Mouse (Mus musculus) olfactory bulb, adult 2 months (tissue): ENCODE data around the gene Ldlrad3. TPM values are rescaled to one million over a fixed set of nuclear protein-coding genes. Genes with fewer than 3 reads are reported as not detected.

Experiments used
- H3K27ac ChIP-seq: fragments of 200-500 bp; 2 replicates; pipeline ENCODE4 v1.5.1; 2012; ENCODE audit warnings: low read depth, low read length; ENCODE audit not compliant: insufficient read depth
- H3K4me1 ChIP-seq: fragments of 200-500 bp; 2 replicates; pipeline ENCODE4 v1.6.1; 2012; ENCODE audit warnings: low read length; ENCODE audit not compliant: control insufficient read depth, insufficient read depth
- H3K4me3 ChIP-seq: fragments of 200-500 bp; 2 replicates; pipeline ENCODE4 v1.5.1; 2012; ENCODE audit warnings: mild to moderate bottlenecking, low read depth, low read length, moderate library complexity; ENCODE audit not compliant: insufficient read depth
- CTCF ChIP-seq: fragments of 200-500 bp; IDR thresholded peaks from 2 replicates; pipeline ENCODE4 v1.5.1; 2012; ENCODE audit warnings: low read depth, mild to moderate bottlenecking, low read length, moderate library complexity; ENCODE audit not compliant: insufficient read depth
- POLR2A ChIP-seq: fragments of 200-500 bp; IDR thresholded peaks from 2 replicates; pipeline ENCODE4 v1.6.1; 2012; ENCODE audit warnings: mild to moderate bottlenecking, low read depth, low read length, moderate library complexity; ENCODE audit not compliant: insufficient read depth
- WGBS: fragments of 180-500 bp; shearing (Covaris S2); methylation state at CpG from one replicate; pipeline ENCODE4 v1.1.7; 2018; 5-methylcytosine and 5-hydroxymethylcytosine counted together
- polyA plus RNA-seq: library from polyadenylated mRNA; stranded (reverse); fragments of >200 nt; gene quantifications from 2 replicates; pipeline ENCODE4 v1.2.4, GENCODE M21; 2012; ENCODE audit warnings: low replicate concordance; ENCODE audit not compliant: missing spikeins, insufficient read depth, insufficient read length

The Ldlrad3 gene
- polyA plus RNA-seq, 1 experiment, result not detected

DNA sequence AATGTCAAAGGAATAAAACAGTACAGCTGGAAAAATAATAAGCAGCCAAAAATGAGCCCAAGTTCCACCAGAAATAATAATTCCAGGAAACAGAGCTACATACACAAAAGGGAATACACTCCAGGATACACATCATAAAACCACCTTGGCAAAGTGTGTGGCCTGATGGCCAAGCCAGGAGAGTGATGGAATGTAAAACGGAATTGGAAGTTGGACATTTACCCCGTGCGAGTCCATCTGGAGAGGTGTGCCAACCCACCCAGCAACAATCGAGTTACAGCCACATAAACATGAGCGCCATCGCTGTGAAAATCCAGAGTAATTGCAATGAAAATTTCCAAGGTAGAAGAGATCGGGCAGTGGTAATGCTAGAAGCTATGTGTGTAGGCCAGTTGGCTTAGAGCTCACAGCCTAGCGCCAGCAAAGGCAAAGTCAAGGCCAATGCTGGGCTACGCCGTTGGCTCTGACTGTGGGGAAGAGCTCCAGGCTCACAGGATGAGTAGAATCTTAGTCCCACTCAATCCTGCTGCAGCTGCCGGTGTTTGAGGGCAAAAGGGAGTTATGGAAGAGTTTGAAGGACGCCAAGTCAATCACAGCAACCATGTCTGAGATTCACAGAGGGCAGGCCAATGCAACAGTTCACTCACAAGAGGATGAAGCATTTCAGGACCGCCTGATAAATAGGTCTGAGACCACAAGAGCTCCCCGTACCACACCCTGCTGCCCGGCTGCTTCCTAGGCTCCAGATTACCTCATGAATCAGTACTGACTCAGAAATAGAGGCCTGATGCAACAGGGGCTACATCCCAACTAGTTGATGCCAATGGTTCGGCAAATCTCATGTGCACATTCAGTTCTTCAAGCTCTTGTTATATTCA, 7.0 kb upstream of the Ldlrad3 start:
- WGBS, result 93% methylated on average over 16 of the region's 16 CpGs
- TF ChIP-seq CTCF (no peak), POLR2A (no peak)
- H3K27ac ChIP-seq, result no peak overlapping the region
- no peak overlapping the region for H3K4me3 ChIP-seq
- peaks cover 3% of the 10 kb centered on the region for H3K4me1 ChIP-seq

DNA sequence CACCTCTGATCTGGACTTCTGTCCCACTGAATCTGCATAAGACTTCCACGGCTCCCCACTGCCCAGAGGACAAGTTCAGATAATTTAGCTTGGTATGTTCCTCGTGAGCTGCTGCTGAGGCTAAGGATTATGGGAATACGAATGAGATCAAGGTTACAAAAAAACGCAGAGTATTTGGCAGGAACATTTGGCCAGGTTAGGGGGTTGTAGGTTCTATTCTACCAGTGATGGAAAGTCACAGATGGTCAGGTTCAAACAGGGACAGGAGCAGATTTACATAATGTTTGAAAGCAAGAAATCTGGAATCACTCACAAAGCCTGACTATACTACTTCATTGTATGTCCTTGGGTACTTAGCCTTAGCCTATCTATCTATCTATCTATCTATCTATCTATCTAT, 5.6 kb upstream of the Ldlrad3 start:
- H3K27ac ChIP-seq, result no peak overlapping the region
- TF ChIP-seq POLR2A, result no peak
- no peak for TF ChIP-seq CTCF
- WGBS, result 89% methylated on average over 4 of the region's 4 CpGs
- H3K4me1 ChIP-seq, result peaks cover 2% of the 10 kb centered on the region
- no peak overlapping the region for H3K4me3 ChIP-seq

DNA sequence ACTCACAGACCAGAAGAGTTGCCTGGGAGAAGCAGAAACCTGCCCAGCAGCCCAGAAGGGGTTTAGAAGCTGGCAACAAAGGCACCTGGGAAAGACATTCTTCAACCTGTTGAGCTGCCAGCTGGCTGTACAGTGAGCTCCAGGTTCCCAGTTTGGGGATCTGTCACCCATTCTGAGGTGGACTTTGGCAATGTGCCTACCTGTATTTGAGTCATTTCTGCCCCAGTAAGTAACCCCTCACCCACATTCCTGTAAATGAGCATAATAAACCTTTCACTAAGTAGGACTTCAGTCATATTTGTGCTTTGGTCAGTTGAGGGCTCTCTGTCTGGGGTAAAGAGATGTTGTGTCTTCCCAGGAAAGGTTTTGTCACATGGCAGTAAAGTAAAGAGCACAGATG, 4.8 kb upstream of the Ldlrad3 start:
- no peak for TF ChIP-seq CTCF
- TF ChIP-seq POLR2A, result no peak
- H3K27ac ChIP-seq, result no peak overlapping the region
- H3K4me1 ChIP-seq, result no peaks in the 10 kb centered on the region; the same call in 1 of the 2 replicates
- H3K4me3 ChIP-seq, result no peak overlapping the region

DNA sequence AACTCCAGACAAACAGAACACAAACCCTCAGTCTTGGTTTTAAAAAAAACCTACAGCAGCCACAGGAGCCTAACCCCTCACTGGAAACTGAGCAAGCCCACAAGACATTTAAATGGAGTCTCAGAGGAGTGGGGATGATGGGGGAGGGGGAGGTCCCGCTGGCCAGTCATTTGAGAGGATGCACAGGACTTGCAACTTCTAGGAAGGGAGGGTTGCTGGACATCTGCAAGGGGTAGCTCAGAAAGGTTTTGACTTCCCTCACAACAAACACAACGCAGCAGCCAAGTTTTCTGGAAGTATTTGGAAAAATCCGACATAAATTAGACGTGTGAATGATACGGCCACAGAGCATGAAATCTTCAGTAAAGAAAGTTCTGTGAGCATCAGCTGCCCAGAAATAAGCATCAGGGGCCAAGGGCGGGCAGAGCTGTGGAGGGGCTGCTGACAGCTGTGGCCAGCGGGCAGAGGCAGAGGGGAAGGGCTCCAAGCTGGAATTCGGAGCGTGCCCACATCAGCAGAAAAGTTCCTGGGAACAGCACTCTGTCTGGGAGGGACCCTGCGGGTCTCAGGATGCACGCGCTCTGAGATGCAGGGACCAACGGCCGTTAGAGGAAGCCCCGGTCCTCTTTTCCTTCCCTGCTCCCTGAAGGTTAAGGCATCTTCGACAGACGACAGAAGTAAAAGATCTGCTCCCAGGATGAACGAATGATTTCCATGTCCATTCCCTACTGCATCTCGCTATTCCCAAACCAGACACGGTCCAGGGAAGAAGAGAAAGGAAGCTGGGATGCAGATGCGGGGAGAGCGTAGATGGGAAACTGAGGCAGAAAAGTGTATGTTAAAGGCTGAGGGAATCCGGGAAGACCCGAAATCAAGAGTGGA, 875 bp downstream of the Ldlrad3 start:
- no peak for TF ChIP-seq CTCF
- no peak for TF ChIP-seq POLR2A
- Histone ChIP-seq H3K4me1 (peaks cover 9% of the 10 kb centered on the region; the same call in 1 of the 2 replicates), H3K27ac (peak overlapping the region; percentile 64), H3K4me3 (peak overlapping the region; percentile 63)
- 5% methylated on average over 24 of the region's 24 CpGs for WGBS

DNA sequence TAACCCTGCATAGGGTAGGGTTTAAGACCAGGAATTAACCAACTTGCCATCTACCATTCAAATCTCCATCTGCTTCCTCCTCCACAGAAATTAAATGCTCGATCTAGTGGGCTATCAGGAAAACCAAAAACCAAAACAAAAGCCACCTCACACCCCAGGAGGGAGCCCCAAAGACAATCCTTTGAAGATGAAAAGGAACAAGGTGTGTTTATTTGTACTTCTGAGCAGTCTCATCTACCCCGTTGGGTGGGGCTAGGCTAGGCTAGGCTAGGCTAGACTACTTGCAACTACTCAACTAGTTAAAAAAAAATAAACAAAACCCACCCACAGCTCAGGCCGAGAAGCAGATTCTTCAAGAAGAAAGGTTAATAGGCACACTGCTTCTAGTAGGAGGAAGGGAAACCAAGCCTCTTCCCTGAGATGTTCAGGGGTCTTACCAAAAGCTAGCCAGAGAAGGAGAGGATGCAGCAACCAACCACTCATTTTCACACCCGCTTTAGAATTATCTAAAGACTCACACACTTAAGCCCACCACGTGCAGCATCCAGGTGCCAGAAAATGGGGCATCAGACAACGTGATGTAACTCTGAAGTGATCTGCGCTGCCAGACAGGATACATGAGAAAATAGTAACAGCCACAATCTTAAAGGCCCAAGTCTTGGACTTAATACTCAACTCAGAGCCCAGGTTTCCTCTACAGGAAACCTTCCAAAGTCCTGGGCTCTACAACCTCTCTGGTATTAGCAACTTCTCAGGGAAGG, 2.3 kb downstream of the Ldlrad3 start:
- Histone ChIP-seq H3K4me3 (no peak overlapping the region), H3K4me1 (peaks cover 9% of the 10 kb centered on the region; the same call in 1 of the 2 replicates), H3K27ac (no peak overlapping the region)
- WGBS, result 81% methylated on average over 7 of the region's 7 CpGs
- TF ChIP-seq CTCF, result no peak
- no peak for TF ChIP-seq POLR2A

DNA sequence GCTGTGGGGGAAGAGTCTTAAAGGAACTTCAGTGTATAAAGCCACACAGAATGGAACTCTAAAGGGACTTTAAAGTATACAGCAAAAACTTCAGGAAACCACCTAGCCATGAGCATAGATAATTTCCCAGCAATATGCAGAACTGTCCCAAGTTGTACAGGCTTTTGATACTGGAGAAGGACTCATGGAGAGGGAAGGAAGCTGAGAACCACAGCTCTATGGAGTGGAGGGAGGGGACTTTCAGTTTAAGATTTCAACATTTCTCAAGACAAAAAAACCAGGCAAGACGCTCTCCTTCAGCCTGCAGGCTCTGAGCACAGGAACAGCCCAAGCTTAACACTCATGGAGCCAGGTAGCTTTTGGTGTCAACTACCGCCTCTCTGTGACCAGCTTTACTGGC, 4.7 kb downstream of the Ldlrad3 start:
- TF ChIP-seq CTCF (no peak), POLR2A (no peak)
- no peak overlapping the region for H3K27ac ChIP-seq
- no peak overlapping the region for H3K4me3 ChIP-seq
- H3K4me1 ChIP-seq, result peaks cover 9% of the 10 kb centered on the region; the same call in 1 of the 2 replicates
- WGBS, result 78% methylated on average over 2 of the region's 2 CpGs

DNA sequence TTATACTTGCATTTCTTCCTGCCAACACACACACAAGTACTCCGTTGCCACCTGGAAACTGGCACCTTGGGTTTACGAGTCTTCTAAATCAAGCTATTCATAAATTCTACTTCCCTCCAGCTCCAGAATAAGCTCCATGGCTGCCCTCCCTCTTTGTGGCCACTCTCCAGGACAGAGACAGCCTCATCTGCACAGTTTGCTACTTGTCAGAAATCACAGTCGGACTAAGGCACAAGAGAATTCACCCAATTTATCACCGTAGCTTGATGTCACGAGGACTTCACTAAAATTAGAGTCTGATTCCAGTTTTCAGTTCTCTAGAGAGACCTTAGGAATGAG, 9.8 kb downstream of the Ldlrad3 start:
- whole genome bisulfite sequencing, result 65% methylated on average over 5 of the region's 5 CpGs
- Histone ChIP-seq H3K4me3 (no peak overlapping the region), H3K4me1 (peaks cover 6% of the 10 kb centered on the region; the same call in 1 of the 2 replicates), H3K27ac (peak overlapping the region; percentile 40; the same call in 1 of the 2 replicates)
- TF ChIP-seq CTCF, result no peak
- TF ChIP-seq POLR2A, result no peak

DNA sequence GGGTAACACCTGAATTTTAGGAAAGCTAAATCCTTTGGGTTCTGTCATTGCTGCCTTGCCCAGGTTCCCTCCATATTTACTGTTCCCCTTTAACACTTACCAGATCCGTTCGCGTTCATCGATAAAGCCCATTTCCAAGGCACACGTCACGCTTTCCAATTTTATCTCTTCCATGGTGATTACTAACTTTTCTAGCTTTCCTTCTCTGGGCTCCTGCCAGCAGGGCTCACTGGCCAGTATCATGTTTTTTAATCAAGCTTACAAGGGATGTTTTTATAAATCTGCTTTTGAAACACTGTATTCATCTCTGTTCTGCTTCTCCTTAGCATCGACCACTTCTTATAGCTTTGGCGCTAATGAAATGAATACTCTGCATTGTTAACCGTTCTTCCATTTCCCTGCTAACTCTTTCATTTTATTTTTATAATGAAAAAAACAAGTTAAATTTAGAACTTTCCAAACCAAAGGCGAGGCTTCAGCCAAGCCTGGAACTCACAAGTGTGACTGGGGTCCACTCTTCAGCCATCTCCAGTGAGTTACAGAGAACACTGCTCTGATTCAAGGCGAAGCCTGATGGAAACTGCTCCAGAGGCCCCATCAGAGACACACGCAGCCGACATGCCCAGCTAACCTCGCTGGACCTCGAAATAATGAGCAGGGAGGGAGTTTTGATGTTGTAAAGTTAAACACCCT, 10.3 kb downstream of the Ldlrad3 start:
- no peak for TF ChIP-seq POLR2A
- TF ChIP-seq CTCF, result no peak
- WGBS, result 52% methylated on average over 15 of the region's 15 CpGs
- H3K27ac ChIP-seq, result peak overlapping the region; percentile 40; the same call in 1 of the 2 replicates
- H3K4me1 ChIP-seq, result peaks cover 6% of the 10 kb centered on the region; the same call in 1 of the 2 replicates
- H3K4me3 ChIP-seq, result no peak overlapping the region
